Mouse (Mus musculus) ES-E14 (cell line): ENCODE measurements at regions not wholly inside any gene's neighbourhood (a gene's known extent, or its start where the extent isn't known, plus 50 kb on each side); places are given as distances from the start of the nearest gene placed in this dataset.

Experiments used
- MAFK ChIP-seq: IDR thresholded peaks from 2 replicates; pipeline ENCODE4 v1.6.1; 2014; ENCODE audit warnings: mild to moderate bottlenecking, low read depth, low read length, inconsistent platforms; ENCODE audit not compliant: insufficient read depth
- ZC3H11A ChIP-seq: IDR thresholded peaks from 2 replicates; pipeline ENCODE4 v1.6.1; 2012; ENCODE audit warnings: low read depth, mild to moderate bottlenecking, inconsistent platforms, low read length, borderline replicate concordance
- ZNF384 ChIP-seq: IDR thresholded peaks from 2 replicates; pipeline ENCODE4 v1.6.1; 2012; ENCODE audit warnings: low read depth, low read length, inconsistent platforms

DNA sequence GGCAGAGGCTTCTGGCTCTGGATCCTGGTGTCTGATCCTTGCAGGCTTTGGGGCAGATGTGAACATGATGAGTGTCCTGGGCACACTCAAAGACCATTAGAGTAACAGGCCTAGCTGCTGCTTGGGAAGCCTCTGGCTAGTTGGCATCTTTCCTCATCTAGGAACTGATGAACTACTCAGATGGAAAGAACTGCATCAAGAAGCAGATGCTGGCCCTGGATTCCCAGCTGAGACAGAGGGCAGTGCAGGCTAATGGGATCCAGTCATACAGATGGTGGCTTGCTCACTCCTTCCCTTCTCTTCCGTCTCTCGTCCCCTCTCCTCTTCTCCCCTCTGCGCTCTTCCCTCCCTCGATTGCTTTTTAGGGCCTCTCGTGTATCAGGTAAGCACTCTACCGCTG is 219.8 kb upstream of the Gm4791 start:
- TF ChIP-seq ZC3H11A (no peak), ZNF384 (no peak), MAFK (no peak)
